Mouse (Mus musculus): ENCODE data around the gene Tmem209.

Gene Tmem209

GRCm38 (mm10) chr6:30509265-30510239 is at the start of gene Tmem209, which contains the start of gene Ssmem1:
Gene Tmem209 (minus strand): TSS chr6:30509783.
Gene Ssmem1 (plus strand): TSS chr6:30509849.
- in situ Hi-C loops (cut with MboI; ENCODE audit: unreplicated experiment in 2 of 2) = no loop called here

DNA sequence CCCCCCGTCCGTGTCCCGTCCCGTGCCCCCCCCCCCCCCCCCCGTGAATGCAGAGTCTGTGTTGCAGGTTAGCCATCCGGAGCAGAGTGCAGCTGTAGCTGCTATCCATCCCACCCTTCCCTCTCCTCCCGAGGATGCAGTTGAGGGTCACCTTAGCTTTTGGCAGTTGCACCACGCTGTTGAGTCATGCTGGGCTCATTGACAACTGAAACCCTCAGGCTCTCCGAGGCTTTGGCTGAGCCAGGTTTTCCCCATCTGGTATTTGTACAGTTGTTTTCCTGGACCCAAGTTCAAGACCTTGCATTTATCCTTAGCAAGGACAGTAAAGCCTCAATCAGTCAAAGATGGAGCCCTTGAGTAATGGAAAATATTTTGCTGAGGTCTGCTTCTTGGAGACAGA is 46.5 kb upstream of the Tmem209 start:
- in situ Hi-C loops (cut with MboI; ENCODE audit: unreplicated experiment in 2 of 2) = no loop called here

DNA sequence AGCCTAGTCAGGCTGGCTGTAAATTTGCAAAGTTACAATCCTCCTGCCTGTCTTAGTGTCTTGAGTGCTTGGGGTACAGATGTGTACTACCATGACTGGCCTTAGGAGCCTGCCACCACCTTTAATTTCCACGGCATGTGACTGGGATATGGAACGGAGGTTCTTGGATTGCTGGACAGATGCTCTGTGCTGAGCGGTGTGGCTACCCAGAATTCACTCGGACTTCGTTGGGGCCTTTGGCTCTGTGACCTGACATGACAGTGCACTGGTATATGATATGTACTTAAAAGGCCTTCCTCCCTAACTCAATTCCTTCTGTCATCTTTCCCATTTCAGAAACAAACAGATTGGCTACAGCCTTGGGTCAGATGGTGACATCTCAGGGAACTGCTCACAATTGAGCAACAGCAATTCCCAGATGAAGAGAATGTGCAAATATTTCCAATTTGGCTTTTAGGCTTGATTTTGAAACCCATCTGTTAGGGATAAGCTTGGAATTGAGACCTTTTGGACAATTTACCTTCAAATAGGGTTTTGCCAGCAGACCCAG is 45.1 kb upstream of the Tmem209 start:
- in situ Hi-C loops (cut with MboI; ENCODE audit: unreplicated experiment in 2 of 2) = no loop called here

GRCm38 (mm10) chr6:30554092-30554491 is 44.5 kb upstream of the Tmem209 start:
- in situ Hi-C loops (cut with MboI; ENCODE audit: unreplicated experiment in 2 of 2) = no loop called here

DNA sequence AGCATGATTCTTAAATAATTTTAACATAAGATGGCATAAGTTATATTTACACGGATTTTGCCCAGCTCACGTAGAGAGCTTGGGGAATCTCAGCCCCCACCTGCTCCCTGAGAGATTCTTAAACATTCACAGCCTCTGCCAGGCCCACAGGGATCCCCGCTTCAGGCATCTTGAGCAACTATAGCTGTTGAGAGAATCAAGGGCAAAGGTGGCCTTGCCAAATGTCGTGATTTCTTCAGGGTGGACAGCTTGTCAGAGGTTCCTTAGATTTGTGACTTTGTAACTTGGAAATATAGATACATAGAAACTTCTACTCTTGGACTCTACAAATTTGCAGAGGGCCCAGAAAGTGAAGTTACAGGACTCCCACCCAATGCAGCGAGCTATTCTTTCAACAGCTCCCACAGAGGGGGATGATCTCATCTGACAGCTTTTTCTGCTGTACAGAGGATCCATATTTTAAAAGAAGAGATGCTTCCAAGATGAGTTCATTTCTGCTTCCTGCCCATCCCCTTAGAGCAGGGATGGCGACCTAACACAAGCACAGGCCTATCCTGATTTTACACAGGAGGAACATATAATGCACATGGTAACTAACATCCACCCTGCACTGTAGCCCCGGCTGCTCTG is 43.9 kb upstream of the Tmem209 start:
- in situ Hi-C loops (cut with MboI; ENCODE audit: unreplicated experiment in 2 of 2) = no loop called here

DNA sequence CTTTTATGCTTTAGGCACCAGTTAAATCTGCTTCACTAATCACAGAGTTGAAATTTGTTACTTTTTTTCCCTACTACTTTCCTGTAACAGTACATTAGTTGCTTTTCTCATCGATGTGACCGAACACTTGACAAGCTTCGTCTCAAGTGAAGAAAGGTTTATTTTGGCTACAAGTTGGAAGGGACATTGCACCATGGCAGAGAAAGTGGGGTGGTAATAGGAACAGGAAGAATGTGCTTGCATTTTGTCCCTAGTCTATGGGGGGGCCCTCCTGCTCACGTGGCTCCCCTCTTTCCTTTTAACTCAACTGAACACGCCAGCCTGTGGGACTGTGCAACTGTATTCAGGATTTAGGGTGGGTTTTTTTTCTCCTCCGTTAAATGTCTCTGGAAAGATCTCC is 43.0 kb upstream of the Tmem209 start:
- in situ Hi-C loops (cut with MboI; ENCODE audit: unreplicated experiment in 2 of 2) = no loop called here

GRCm38 (mm10) chr6:30551644-30552580 is 42.3 kb upstream of the Tmem209 start:
- in situ Hi-C loops (cut with MboI; ENCODE audit: unreplicated experiment in 2 of 2) = no loop called here

GRCm38 (mm10) chr6:30551193-30551515 is 41.6 kb upstream of the Tmem209 start:
- in situ Hi-C loops (cut with MboI; ENCODE audit: unreplicated experiment in 2 of 2) = no loop called here

- in situ Hi-C loops (cut with MboI; ENCODE audit: unreplicated experiment in 2 of 2) = no loop called here
Observed at GRCm38 (mm10) chr6:30550496-30551192, 41.1 kb upstream of the Tmem209 start.

GRCm38 (mm10) chr6:30549231-30549761 is 39.7 kb upstream of the Tmem209 start:
- in situ Hi-C loops (cut with MboI; ENCODE audit: unreplicated experiment in 2 of 2) = no loop called here

DNA sequence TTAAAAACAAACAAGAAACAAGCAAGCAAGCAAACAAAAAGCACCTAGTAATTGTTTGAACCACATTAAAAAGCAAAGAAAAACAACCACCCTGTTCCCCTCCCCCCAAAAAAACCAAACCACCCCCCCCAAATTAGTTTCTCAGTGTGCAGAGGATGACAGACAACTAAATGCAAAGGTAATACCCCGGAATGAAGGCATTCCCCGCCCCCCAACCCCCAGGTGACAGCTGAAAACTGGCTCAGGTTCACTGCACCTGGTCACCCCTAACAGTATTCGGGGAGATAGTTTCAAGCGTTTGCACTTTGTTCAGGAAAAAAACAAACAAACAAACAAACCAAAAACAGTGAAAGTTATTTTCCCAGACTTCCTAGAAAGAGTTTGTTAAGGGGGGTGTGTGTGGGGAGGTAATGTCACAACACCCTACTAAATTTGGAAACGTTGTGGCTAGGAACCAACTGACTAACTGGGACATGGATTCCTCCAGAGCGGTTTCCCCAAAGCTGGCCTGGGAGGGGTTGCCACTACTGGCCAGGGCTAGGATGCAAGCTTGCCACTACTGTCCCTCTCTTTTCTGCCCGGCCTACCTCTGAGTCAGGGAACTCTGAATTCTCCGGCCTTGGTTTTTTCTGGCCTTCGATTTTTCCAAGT is 38.2 kb upstream of the Tmem209 start:
- in situ Hi-C loops (cut with MboI; ENCODE audit: unreplicated experiment in 2 of 2) = no loop called here

DNA sequence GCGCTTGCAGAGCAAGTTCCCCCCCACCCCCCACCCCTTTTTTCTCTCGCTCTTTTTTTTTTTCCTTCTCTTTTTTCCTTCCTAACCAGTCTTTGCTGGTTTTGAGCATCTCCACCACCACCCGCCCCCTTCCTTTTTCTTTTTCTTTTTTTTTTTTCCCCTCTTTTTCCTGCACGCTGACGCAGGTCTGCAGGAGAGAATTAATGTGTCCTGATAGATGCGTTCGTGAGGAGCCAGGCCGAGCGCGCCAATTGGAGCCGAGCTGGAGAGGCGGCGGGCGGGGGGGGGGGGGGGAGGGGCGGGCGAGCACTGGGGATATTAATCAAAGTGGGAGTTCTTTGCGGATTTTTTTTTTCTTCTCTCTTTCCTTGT is 37.7 kb upstream of the Tmem209 start:
- in situ Hi-C loops (cut with MboI; ENCODE audit: unreplicated experiment in 2 of 2) = no loop called here

DNA sequence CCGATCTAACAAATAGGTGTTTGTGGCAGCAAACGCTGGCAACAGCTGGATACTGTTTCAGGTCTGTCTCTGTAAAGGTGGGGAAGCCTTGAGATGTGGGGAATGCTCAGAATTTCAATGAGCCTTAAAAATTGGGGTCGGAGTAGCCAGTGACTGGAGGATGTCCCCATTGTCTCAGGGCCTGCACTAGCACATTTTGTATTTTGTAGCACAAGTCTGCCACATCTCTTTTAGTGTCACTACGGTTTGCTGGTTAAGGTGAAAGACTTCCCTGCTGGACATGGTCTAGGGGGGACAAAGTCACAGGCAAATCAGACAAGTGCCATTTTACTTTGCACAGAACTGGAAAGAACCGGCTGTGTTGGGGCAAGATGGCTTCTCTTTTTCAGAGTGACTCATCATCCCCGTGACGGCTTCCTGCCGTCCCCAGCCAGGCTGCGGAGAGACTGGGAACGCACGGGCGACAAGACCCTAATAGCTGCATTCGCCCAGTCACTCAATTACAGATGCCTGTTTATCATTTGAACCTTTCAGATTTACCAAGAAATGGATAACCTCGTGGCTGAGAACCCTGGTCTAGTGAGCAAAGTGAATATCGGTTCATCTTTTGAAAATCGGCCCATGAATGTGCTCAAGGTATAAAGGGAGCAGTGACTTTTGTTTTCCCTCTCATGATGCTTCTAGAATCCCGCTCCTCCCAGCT is 37.1 kb upstream of the Tmem209 start:
- in situ Hi-C loops (cut with MboI; ENCODE audit: unreplicated experiment in 2 of 2) = no loop called here

GRCm38 (mm10) chr6:30545689-30546088 is 36.1 kb upstream of the Tmem209 start:
- in situ Hi-C loops (cut with MboI; ENCODE audit: unreplicated experiment in 2 of 2) = no loop called here

DNA sequence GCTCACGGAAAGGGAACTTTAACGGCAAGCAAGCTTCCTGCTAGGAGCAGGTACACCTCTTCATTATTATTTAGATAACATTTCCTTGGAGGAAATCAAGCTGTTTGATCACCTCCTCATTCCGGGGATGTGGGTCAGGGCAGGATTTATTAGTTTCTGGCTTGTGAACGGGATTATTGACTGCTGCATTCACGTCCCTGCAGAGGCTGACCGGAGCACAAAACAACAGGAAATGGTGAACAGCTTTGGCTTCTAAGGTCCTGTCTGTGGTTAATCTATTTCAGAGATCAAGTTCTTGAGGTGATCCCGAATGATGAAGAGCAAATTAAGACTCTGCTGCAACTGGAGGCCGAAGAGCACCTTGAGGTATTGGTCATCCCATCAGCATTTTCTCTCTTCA is 34.3 kb upstream of the Tmem209 start:
- in situ Hi-C loops (cut with MboI; ENCODE audit: unreplicated experiment in 2 of 2) = no loop called here

GRCm38 (mm10) chr6:30543077-30543476 is 33.5 kb upstream of the Tmem209 start:
- in situ Hi-C loops (cut with MboI; ENCODE audit: unreplicated experiment in 2 of 2) = no loop called here

GRCm38 (mm10) chr6:30542277-30542676 is 32.7 kb upstream of the Tmem209 start:
- in situ Hi-C loops (cut with MboI; ENCODE audit: unreplicated experiment in 2 of 2) = no loop called here

- in situ Hi-C loops (cut with MboI; ENCODE audit: unreplicated experiment in 2 of 2) = no loop called here
Observed at GRCm38 (mm10) chr6:30541009-30541799, 31.6 kb upstream of the Tmem209 start, which contains the start of gene Cpa2. Gene Cpa2 (plus strand): TSS chr6:30541582.

Data from v-Abl transformed pro-B cells (cell line).